ENCODE assay signal across 8 mouse cellular contexts in the genomic region with DNA sequence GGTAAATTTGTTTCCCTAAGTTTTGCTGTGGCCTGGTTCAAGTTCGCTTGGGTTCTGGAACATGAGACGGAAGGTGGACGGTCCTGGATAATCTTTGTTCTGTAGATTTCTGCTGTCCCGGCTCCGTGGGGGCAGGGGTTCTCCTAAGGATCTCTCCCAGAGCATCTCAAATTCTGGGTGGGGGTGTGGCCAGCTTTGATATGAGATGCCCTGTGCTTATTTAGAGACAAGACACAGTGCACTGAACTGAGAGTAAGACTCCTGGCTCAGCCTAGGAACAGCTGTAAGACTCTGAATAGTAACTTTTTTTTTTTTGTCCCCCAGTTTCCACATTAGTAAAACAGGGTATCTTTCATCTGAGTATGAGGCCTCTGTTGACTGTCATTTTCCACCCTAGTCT. TPM values are rescaled to one million over a fixed set of nuclear protein-coding genes. Genes with fewer than 3 reads are reported as not detected.
DNase-seq lines count a peak whose midpoint lies in the region; ATAC-seq and TF ChIP-seq lines count a peak whose summit lies in the region.

No protein-coding gene starts in this region.

- 0 out of 2 replicates have a peak, but pooled peaks have one; percentile 1 for ATAC-seq in embryonic facial prominence, embryonic 14.5 days (ENCODE audit: low read depth)
- no peak for ATAC-seq in limb, embryonic 14.5 days (ENCODE audit: low FRiP score, low read depth)
- no peak for ATAC-seq in stomach, embryonic 16.5 days (ENCODE audit: insufficient read depth, low FRiP score)

- peak overlapping the region; percentile 78 for H3ac ChIP-seq in C2C12 (ENCODE audit: control insufficient read depth, insufficient read length, low read depth)

- peaks cover 7% of the 10 kb centered on the region for H3K79me2 ChIP-seq in C2C12 (ENCODE audit: control insufficient read depth, insufficient read depth)

- WGBS in heart, embryonic 10.5 days, result 0% methylated on average over 5 of the region's 5 CpGs
- WGBS in embryonic facial prominence, embryonic 14.5 days, result 0% methylated on average over 5 of the region's 5 CpGs
- 0% methylated on average over 5 of the region's 5 CpGs for WGBS in limb, embryonic 14.5 days
- WGBS in stomach, embryonic 16.5 days, result 2% methylated on average over 5 of the region's 5 CpGs

- H3K4me1 ChIP-seq in heart, embryonic 10.5 days, result peaks cover 16% of the 10 kb centered on the region
- peaks cover 13% of the 10 kb centered on the region; the same call in 1 of the 2 replicates for H3K4me1 ChIP-seq in embryonic facial prominence, embryonic 14.5 days (ENCODE audit: control insufficient read depth, insufficient read depth, low read length)
- H3K4me1 ChIP-seq in limb, embryonic 14.5 days (ENCODE audit: control insufficient read depth, insufficient read depth, low read length), result peaks cover 13% of the 10 kb centered on the region
- peaks cover 15% of the 10 kb centered on the region; the same call in 1 of the 2 replicates for H3K4me1 ChIP-seq in stomach, embryonic 16.5 days (ENCODE audit: control insufficient read depth, insufficient read depth, low read length)

- H3K27ac ChIP-seq in heart, embryonic 10.5 days, result peak overlapping the region; percentile 92
- peak overlapping the region; percentile 85 for H3K27ac ChIP-seq in embryonic facial prominence, embryonic 14.5 days (replicated peaks; ENCODE audit: low read depth, low read length)
- H3K27ac ChIP-seq in limb, embryonic 14.5 days (replicated peaks; ENCODE audit: low read depth, low read length), result peak overlapping the region; percentile 67; the same call in 1 of the 2 replicates
- peak overlapping the region; percentile 76 for H3K27ac ChIP-seq in stomach, embryonic 16.5 days (ENCODE audit: low read length)

- no peak for TF ChIP-seq CTCF in C2C12 (IDR thresholded peaks at IDR 0.05; ENCODE audit: control insufficient read depth, insufficient read depth, insufficient read length)

- peaks cover 7% of the 10 kb centered on the region; the same call in 1 of the 2 replicates for H3K27me3 ChIP-seq in heart, embryonic 10.5 days (ENCODE audit: insufficient read depth, poor library complexity, severe bottlenecking)
- H3K27me3 ChIP-seq in C2C12 (ENCODE audit: control insufficient read depth, insufficient read depth, insufficient read length), result peaks cover 5% of the 10 kb centered on the region
- no peaks in the 10 kb centered on the region for H3K27me3 ChIP-seq in embryonic facial prominence, embryonic 14.5 days (replicated peaks; ENCODE audit: control insufficient read depth, insufficient read depth, low read length)
- no peaks in the 10 kb centered on the region for H3K27me3 ChIP-seq in limb, embryonic 14.5 days (ENCODE audit: control insufficient read depth, insufficient read depth, low read length)
- H3K27me3 ChIP-seq in stomach, embryonic 16.5 days (ENCODE audit: control insufficient read depth, insufficient read depth, low read length), result no peaks in the 10 kb centered on the region

- TF ChIP-seq POLR2A in limb, embryonic 14.5 days (IDR thresholded peaks at IDR 0.05; ENCODE audit: borderline replicate concordance, extremely low read depth, insufficient read depth, insufficient read length), result no peak

- H3K4me3 ChIP-seq in heart, embryonic 10.5 days, result peak overlapping the region; percentile 81
- peak overlapping the region; percentile 74 for H3K4me3 ChIP-seq in C2C12 (ENCODE audit: insufficient read depth, poor library complexity, severe bottlenecking)
- peak overlapping the region; percentile 81 for H3K4me3 ChIP-seq in embryonic facial prominence, embryonic 14.5 days (ENCODE audit: low read depth, low read length)
- peak overlapping the region; percentile 82 for H3K4me3 ChIP-seq in limb, embryonic 14.5 days (replicated peaks; ENCODE audit: low read length)
- H3K4me3 ChIP-seq in stomach, embryonic 16.5 days (replicated peaks; ENCODE audit: low read length), result peak overlapping the region; percentile 74

- peaks cover 15% of the 10 kb centered on the region for H3K36me3 ChIP-seq in heart, embryonic 10.5 days
- H3K36me3 ChIP-seq in C2C12 (ENCODE audit: control insufficient read depth, insufficient read depth), result peaks cover 22% of the 10 kb centered on the region
- peaks cover 12% of the 10 kb centered on the region; the same call in 1 of the 2 replicates for H3K36me3 ChIP-seq in embryonic facial prominence, embryonic 14.5 days (ENCODE audit: control insufficient read depth, insufficient read depth, low read length)
- H3K36me3 ChIP-seq in limb, embryonic 14.5 days (ENCODE audit: control insufficient read depth, insufficient read depth, low read length), result no peaks in the 10 kb centered on the region; the same call in 1 of the 2 replicates
- H3K36me3 ChIP-seq in stomach, embryonic 16.5 days (ENCODE audit: control insufficient read depth, insufficient read depth, low read length), result no peaks in the 10 kb centered on the region

- H3K4me2 ChIP-seq in embryonic facial prominence, embryonic 14.5 days (ENCODE audit: low read depth, low read length), result peak overlapping the region; percentile 91
- H3K4me2 ChIP-seq in limb, embryonic 14.5 days (replicated peaks; ENCODE audit: low read depth, low read length, severe bottlenecking), result peak overlapping the region; percentile 90
- H3K4me2 ChIP-seq in stomach, embryonic 16.5 days (ENCODE audit: low read depth, low read length), result peak overlapping the region; percentile 87

- no peaks in the 10 kb centered on the region for H3K79me3 ChIP-seq in C2C12 (ENCODE audit: low read depth)

- no peaks in the 10 kb centered on the region for H3K9me3 ChIP-seq in heart, embryonic 10.5 days
- H3K9me3 ChIP-seq in embryonic facial prominence, embryonic 14.5 days (ENCODE audit: control insufficient read depth, low read length), result no peaks in the 10 kb centered on the region
- H3K9me3 ChIP-seq in limb, embryonic 14.5 days (ENCODE audit: control insufficient read depth, low read length), result no peaks in the 10 kb centered on the region
- H3K9me3 ChIP-seq in stomach, embryonic 16.5 days (replicated peaks; ENCODE audit: control insufficient read depth, low read length), result no peaks in the 10 kb centered on the region

- no peak for DNase-seq in heart, embryonic 10.5 days (ENCODE audit: low spot score)
- no peak for DNase-seq in heart, adult 9 months (ENCODE audit: low spot score in 2 of 2)
- DNase-seq in embryonic facial prominence, embryonic 14.5 days (ENCODE audit: low spot score), result peak; percentile 62
- no peak for DNase-seq in limb, embryonic 14.5 days (ENCODE audit: low spot score)
- DNase-seq in right cerebral cortex, adult 2 months (ENCODE audit: low spot score in 2 of 2), result no peak
- DNase-seq in adrenal gland, postnatal 4 days (ENCODE audit: low spot score in 2 of 2), result no peak

- peak overlapping the region; percentile 83 for H3K9ac ChIP-seq in embryonic facial prominence, embryonic 14.5 days (ENCODE audit: low read depth, low read length)
- H3K9ac ChIP-seq in limb, embryonic 14.5 days (ENCODE audit: low read depth, low read length, severe bottlenecking), result peak overlapping the region; percentile 77
- H3K9ac ChIP-seq in stomach, embryonic 16.5 days (ENCODE audit: low read length), result peak overlapping the region; percentile 86

TF ChIP-seq in C2C12, 6 proteins besides CTCF, POLR2A, EP300 and RAD21:
- no peak for TF ChIP-seq CEBPB (IDR thresholded peaks at IDR 0.05; ENCODE audit: low read depth)
- TF ChIP-seq MYOD1 (IDR thresholded peaks at IDR 0.05; ENCODE audit: control insufficient read depth, insufficient read length, low read depth), result no peak
- TF ChIP-seq MAX (IDR thresholded peaks at IDR 0.05), result no peak

RNA-seq across cellular contexts. Expression of a gene that starts 0.7 kb away (rescaled TPM):
- polyA plus RNA-seq in heart, embryonic 10.5 days (2016; fragmentation: Nextera tagmentation; extraction: Ambion mirVana), result 13.5 and 19.4 TPM in 2 replicates
- polyA plus RNA-seq in C2C12 (2012; fragmentation: generic; extraction: Trizol), result 20.2 TPM
- polyA plus RNA-seq in embryonic facial prominence, embryonic 14.5 days (2014; fragmentation: Nextera tagmentation; extraction: Ambion mirVana), result 29.6 and 30.2 TPM in 2 replicates
- 39.6 and 40.7 TPM in 2 replicates for polyA plus RNA-seq in limb, embryonic 14.5 days (2012; rRNA removed)
- 26.4 and 28.3 TPM in 2 replicates for polyA plus RNA-seq in limb, embryonic 14.5 days (2014; fragmentation: Nextera tagmentation; extraction: Ambion mirVana)
- polyA plus RNA-seq in stomach, embryonic 16.5 days (2015; fragmentation: Nextera tagmentation; extraction: Ambion mirVana), result 15.9 and 17.2 TPM in 2 replicates
- 10 to 100 TPM; 11.1 to 11.3 TPM for total RNA-seq in adrenal gland, postnatal 4 days (2021)

RNA-seq across cellular contexts. Expression of a gene that starts 18.6 kb away (rescaled TPM):
- 129 and 133 TPM in 2 replicates for polyA plus RNA-seq in heart, embryonic 10.5 days (2016; fragmentation: Nextera tagmentation; extraction: Ambion mirVana)
- polyA plus RNA-seq in C2C12 (2012; fragmentation: generic; extraction: Trizol), result 180 TPM
- 99.2 and 123 TPM in 2 replicates for polyA plus RNA-seq in embryonic facial prominence, embryonic 14.5 days (2014; fragmentation: Nextera tagmentation; extraction: Ambion mirVana)
- polyA plus RNA-seq in limb, embryonic 14.5 days (2012; rRNA removed), result 131 and 253 TPM in 2 replicates
- polyA plus RNA-seq in limb, embryonic 14.5 days (2014; fragmentation: Nextera tagmentation; extraction: Ambion mirVana), result 122 and 125 TPM in 2 replicates
- polyA plus RNA-seq in stomach, embryonic 16.5 days (2015; fragmentation: Nextera tagmentation; extraction: Ambion mirVana), result 161 and 169 TPM in 2 replicates
- 10 to 100 TPM; 54.6 to 71.7 TPM for total RNA-seq in adrenal gland, postnatal 4 days (2021)

RNA-seq across cellular contexts. Expression of a gene that starts 58.6 kb away (rescaled TPM):
- 0.05 TPM in 1 of 2 replicates, not detected in the other for polyA plus RNA-seq in heart, embryonic 10.5 days (2016; fragmentation: Nextera tagmentation; extraction: Ambion mirVana)
- not detected for polyA plus RNA-seq in C2C12 (2012; fragmentation: generic; extraction: Trizol)
- polyA plus RNA-seq in embryonic facial prominence, embryonic 14.5 days (2014; fragmentation: Nextera tagmentation; extraction: Ambion mirVana), result 0.14 TPM in 1 of 2 replicates, not detected in the other
- 0.14 and 0.16 TPM in 2 replicates for polyA plus RNA-seq in limb, embryonic 14.5 days (2012; rRNA removed)
- polyA plus RNA-seq in limb, embryonic 14.5 days (2014; fragmentation: Nextera tagmentation; extraction: Ambion mirVana), result 0.12 TPM in 1 of 2 replicates, not detected in the other
- polyA plus RNA-seq in stomach, embryonic 16.5 days (2015; fragmentation: Nextera tagmentation; extraction: Ambion mirVana), result 0.03 TPM in 1 of 2 replicates, not detected in the other
- 1 to 10 TPM; 3.5 to 3.8 TPM for total RNA-seq in adrenal gland, postnatal 4 days (2021)
